29 mouse cellular contexts compared by ENCODE assay signal in the genomic region with DNA sequence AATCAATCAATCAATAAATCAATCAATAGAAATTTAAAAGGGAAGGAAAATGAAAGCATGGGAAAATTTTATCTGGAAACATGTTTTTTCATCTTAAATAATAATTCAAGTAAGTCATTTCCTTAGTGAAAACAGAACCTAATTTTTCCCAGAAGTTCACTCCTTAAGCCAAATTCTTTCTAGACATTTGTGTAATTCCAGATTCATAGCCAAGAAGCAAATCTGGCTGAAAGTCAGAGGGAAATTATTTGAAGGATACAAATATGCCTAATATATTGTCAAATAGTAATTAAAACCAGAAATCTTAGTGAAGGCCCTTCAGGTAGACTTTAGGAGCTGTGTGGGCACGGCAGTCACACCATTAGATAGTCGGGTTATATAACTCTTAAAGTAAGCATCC.
DNase-seq lines count a peak whose midpoint lies in the region; ATAC-seq and TF ChIP-seq lines count a peak whose summit lies in the region.
"Had no signal": no experiment of that assay in that cellular context is flagged by ENCODE, and none has a peak within 500 bp of the region (broad histone marks: within the 10 kb centered on the region; RNA-seq: fewer than 3 reads in every experiment).

No protein-coding gene starts in this region.

- TF ChIP-seq POLR2A in embryonic fibroblast, embryonic 13.5 days (IDR thresholded peaks at IDR 0.05; ENCODE audit: low read depth, low read length) = no peak

- H3K27me3 ChIP-seq in embryonic facial prominence, embryonic 14.5 days (replicated peaks; ENCODE audit: control insufficient read depth, insufficient read depth, low read length) = no peaks in the 10 kb centered on the region
- H3K27me3 ChIP-seq in embryonic facial prominence, embryonic 10.5 days (replicated peaks; ENCODE audit: low read depth, poor library complexity, severe bottlenecking) = peaks cover 8% of the 10 kb centered on the region; the same call in 1 of the 2 replicates
- no peaks in the 10 kb centered on the region for H3K27me3 ChIP-seq in limb, embryonic 15.5 days
- H3K27me3 ChIP-seq in limb, embryonic 10.5 days (ENCODE audit: low read depth, poor library complexity, severe bottlenecking) = no peaks in the 10 kb centered on the region
- H3K27me3 ChIP-seq: CH12.LX; embryonic facial prominence, embryonic 12.5 days; forebrain, embryonic 15.5 days; Patski had no signal

- no peaks in the 10 kb centered on the region for H3K9me3 ChIP-seq in embryonic facial prominence, embryonic 14.5 days (ENCODE audit: control insufficient read depth, low read length)
- no peaks in the 10 kb centered on the region for H3K9me3 ChIP-seq in embryonic facial prominence, embryonic 10.5 days
- no peaks in the 10 kb centered on the region for H3K9me3 ChIP-seq in limb, embryonic 15.5 days
- no peaks in the 10 kb centered on the region for H3K9me3 ChIP-seq in limb, embryonic 10.5 days (replicated peaks)
- H3K9me3 ChIP-seq: embryonic facial prominence, embryonic 12.5 days; forebrain, embryonic 13.5 days; forebrain, embryonic 15.5 days; G1E had no signal

- peaks cover 25% of the 10 kb centered on the region for H3K4me1 ChIP-seq in embryonic facial prominence, embryonic 14.5 days (ENCODE audit: control insufficient read depth, insufficient read depth, low read length)
- H3K4me1 ChIP-seq in embryonic facial prominence, embryonic 10.5 days = peaks cover 10% of the 10 kb centered on the region
- peaks cover 22% of the 10 kb centered on the region for H3K4me1 ChIP-seq in limb, embryonic 15.5 days
- H3K4me1 ChIP-seq in limb, embryonic 10.5 days = peaks cover 3% of the 10 kb centered on the region; the same call in 1 of the 2 replicates
- peaks cover 12% of the 10 kb centered on the region for H3K4me1 ChIP-seq in embryonic fibroblast, embryonic 13.5 days (ENCODE audit: control insufficient read depth, insufficient read depth, low read length)

- ATAC-seq in embryonic facial prominence, embryonic 14.5 days (ENCODE audit: low read depth) = no peak
- no peak for ATAC-seq in limb, embryonic 15.5 days (ENCODE audit: insufficient number of reproducible peaks, low FRiP score, low TSS enrichment, low read depth)
- ATAC-seq: activated CD4-positive, CD25-positive, alpha-beta regulatory T cell, adult 4 months; CD4-positive, CD25-positive, alpha-beta regulatory T cell, adult 4 months; forebrain, embryonic 13.5 days; forebrain, embryonic 15.5 days; forebrain, postnatal 0 days; Patski had no signal

- no peak overlapping the region for H3K4me2 ChIP-seq in embryonic facial prominence, embryonic 14.5 days (ENCODE audit: low read depth, low read length)
- H3K4me2 ChIP-seq in limb, embryonic 15.5 days = no peak overlapping the region
- H3K4me2 ChIP-seq: embryonic facial prominence, embryonic 12.5 days; forebrain, embryonic 13.5 days; forebrain, embryonic 15.5 days had no signal

- WGBS in embryonic facial prominence, embryonic 14.5 days = 54% methylated on average over 2 of the region's 2 CpGs
- WGBS in embryonic facial prominence, embryonic 10.5 days = 82% methylated on average over 2 of the region's 2 CpGs
- 58% methylated on average over 2 of the region's 2 CpGs for WGBS in limb, embryonic 15.5 days
- 94% methylated on average over 2 of the region's 2 CpGs for WGBS in limb, embryonic 10.5 days

- no peak overlapping the region for H3K9ac ChIP-seq in embryonic facial prominence, embryonic 14.5 days (ENCODE audit: low read depth, low read length)
- H3K9ac ChIP-seq in limb, embryonic 15.5 days = no peak overlapping the region
- H3K9ac ChIP-seq: embryonic facial prominence, embryonic 12.5 days; forebrain, embryonic 13.5 days; forebrain, embryonic 15.5 days; forebrain, postnatal 0 days had no signal

- peak; percentile 72 for DNase-seq in embryonic facial prominence, embryonic 14.5 days (ENCODE audit: low spot score)
- DNase-seq in embryonic facial prominence, embryonic 10.5 days (ENCODE audit: low spot score) = no peak
- DNase-seq in limb, embryonic 10.5 days (ENCODE audit: low spot score) = no peak
- peak; percentile 39 for DNase-seq in adipocyte (ENCODE audit: low spot score)
- DNase-seq in heart, adult 11 months = no peak
- no peak for DNase-seq in frontal cortex, postnatal 14 days (ENCODE audit: low spot score in 2 of 2)
- DNase-seq: adrenal gland, adult 2 months; adrenal gland, postnatal 10 days; adrenal gland, postnatal 25 days; B cell, adult 2 months; cerebellum, adult 11 months; cerebellum, adult 18-20 months; cerebellum, adult 8-10 months; cerebellum, adult 9-11 months; cerebellum, postnatal 14 days; cerebellum, postnatal 36 days; embryo, embryonic 11 days; forebrain, postnatal 0 days had no signal

- peaks cover 59% of the 10 kb centered on the region for H3K36me3 ChIP-seq in embryonic facial prominence, embryonic 14.5 days (ENCODE audit: control insufficient read depth, insufficient read depth, low read length)
- no peaks in the 10 kb centered on the region for H3K36me3 ChIP-seq in embryonic facial prominence, embryonic 10.5 days (replicated peaks)
- peaks cover 36% of the 10 kb centered on the region for H3K36me3 ChIP-seq in limb, embryonic 15.5 days
- H3K36me3 ChIP-seq in limb, embryonic 10.5 days = no peaks in the 10 kb centered on the region
- H3K36me3 ChIP-seq: embryonic facial prominence, embryonic 12.5 days; forebrain, embryonic 15.5 days; G1E had no signal

- TF ChIP-seq CTCF in embryonic fibroblast, embryonic 13.5 days (IDR thresholded peaks at IDR 0.05; ENCODE audit: borderline replicate concordance, insufficient read depth, low read length) = no peak

- H3K4me3 ChIP-seq in embryonic facial prominence, embryonic 14.5 days (ENCODE audit: low read depth, low read length) = no peak overlapping the region
- no peak overlapping the region for H3K4me3 ChIP-seq in embryonic facial prominence, embryonic 10.5 days
- H3K4me3 ChIP-seq in limb, embryonic 15.5 days = no peak overlapping the region
- H3K4me3 ChIP-seq in limb, embryonic 10.5 days = no peak overlapping the region
- no peak overlapping the region for H3K4me3 ChIP-seq in embryonic fibroblast, embryonic 13.5 days (ENCODE audit: insufficient read depth, low read length)
- H3K4me3 ChIP-seq: embryonic facial prominence, embryonic 12.5 days; erythroblast, embryonic 14.5 days; forebrain, embryonic 13.5 days; forebrain, embryonic 15.5 days had no signal

- H3K27ac ChIP-seq in embryonic facial prominence, embryonic 14.5 days (replicated peaks; ENCODE audit: low read depth, low read length) = peak overlapping the region; percentile 48
- no peak overlapping the region for H3K27ac ChIP-seq in embryonic facial prominence, embryonic 10.5 days (replicated peaks)
- H3K27ac ChIP-seq in limb, embryonic 15.5 days = peak overlapping the region; percentile 75; the same call in 1 of the 2 replicates
- H3K27ac ChIP-seq in limb, embryonic 10.5 days = no peak overlapping the region
- peak overlapping the region; percentile 87 for H3K27ac ChIP-seq in embryonic fibroblast, embryonic 13.5 days (ENCODE audit: insufficient read depth, low read length)
- H3K27ac ChIP-seq: embryonic facial prominence, embryonic 12.5 days; forebrain, embryonic 13.5 days; forebrain, embryonic 15.5 days had no signal

Comparison
In these comparisons a context has a peak if more than half of its experiments do, and no peak if none do; other contexts are left out.
1. DNase-seq: peak in embryonic facial prominence, embryonic 14.5 days (single experiment) and adipocyte (single experiment); none in embryonic facial prominence, embryonic 10.5 days (single experiment), limb, embryonic 10.5 days (single experiment), heart, adult 11 months (single experiment) and frontal cortex, postnatal 14 days (0 of 2).
2. H3K27ac ChIP-seq: peak in embryonic facial prominence, embryonic 14.5 days (single experiment), limb, embryonic 15.5 days (single experiment) and embryonic fibroblast, embryonic 13.5 days (single experiment); none in embryonic facial prominence, embryonic 10.5 days (single experiment) and limb, embryonic 10.5 days (single experiment).